13 mouse cellular contexts compared by ENCODE assay signal in genomic region chr6:30152649-30153048, GRCm38 (mm10).
DNase-seq lines count a peak whose midpoint lies in the region; ATAC-seq and TF ChIP-seq lines count a peak whose summit lies in the region.
"Had no signal": no experiment of that assay in that cellular context is flagged by ENCODE, and none has a peak within 500 bp of the region (broad histone marks: within the 10 kb centered on the region; RNA-seq: fewer than 3 reads in every experiment).

No protein-coding gene starts in this region.

- H3K9me3 ChIP-seq in stomach, embryonic 16.5 days (replicated peaks; ENCODE audit: control insufficient read depth, low read length): no peaks in the 10 kb centered on the region
- no peaks in the 10 kb centered on the region for H3K9me3 ChIP-seq in stomach, postnatal 0 days (ENCODE audit: control insufficient read depth, low read length)
- H3K9me3 ChIP-seq in hindbrain, embryonic 15.5 days: no peaks in the 10 kb centered on the region
- no peaks in the 10 kb centered on the region for H3K9me3 ChIP-seq in neural tube, embryonic 15.5 days (replicated peaks)
- H3K9me3 ChIP-seq: embryonic facial prominence, embryonic 13.5 days; G1E had no signal

- TF ChIP-seq CTCF in heart, adult 2 months (IDR thresholded peaks at IDR 0.05): no peak
- TF ChIP-seq CTCF in stomach, postnatal 0 days (IDR thresholded peaks at IDR 0.05; ENCODE audit: low read depth): no peak

- no peak for ATAC-seq in stomach, embryonic 16.5 days (ENCODE audit: insufficient read depth, low FRiP score)
- ATAC-seq in stomach, postnatal 0 days (ENCODE audit: low FRiP score, low TSS enrichment): no peak
- ATAC-seq in hindbrain, embryonic 15.5 days (ENCODE audit: low FRiP score, low read depth): peak; percentile 61
- ATAC-seq in neural tube, embryonic 15.5 days (ENCODE audit: low FRiP score): peak; percentile 76

- H3K4me1 ChIP-seq in heart, adult 2 months (ENCODE audit: control insufficient read depth, insufficient read depth, low read length): no peaks in the 10 kb centered on the region
- no peaks in the 10 kb centered on the region for H3K4me1 ChIP-seq in stomach, embryonic 16.5 days (ENCODE audit: control insufficient read depth, insufficient read depth, low read length)
- no peaks in the 10 kb centered on the region for H3K4me1 ChIP-seq in stomach, postnatal 0 days (replicated peaks; ENCODE audit: control insufficient read depth, insufficient read depth)
- peaks cover 8% of the 10 kb centered on the region for H3K4me1 ChIP-seq in hindbrain, embryonic 15.5 days (replicated peaks)
- H3K4me1 ChIP-seq in neural tube, embryonic 15.5 days: peaks cover 15% of the 10 kb centered on the region
- H3K4me1 ChIP-seq: embryonic facial prominence, embryonic 13.5 days had no signal

- TF ChIP-seq EP300 in heart, adult 2 months (IDR thresholded peaks at IDR 0.05; ENCODE audit: insufficient read depth, low read depth, low read length): no peak
- TF ChIP-seq EP300 in stomach, postnatal 0 days (optimal IDR thresholded peaks at IDR 0.05): no peak

- H3K4me3 ChIP-seq in heart, adult 2 months: no peak overlapping the region
- H3K4me3 ChIP-seq in stomach, embryonic 16.5 days (replicated peaks; ENCODE audit: low read length): no peak overlapping the region
- no peak overlapping the region for H3K4me3 ChIP-seq in stomach, postnatal 0 days (ENCODE audit: low read depth, low read length)
- H3K4me3 ChIP-seq in hindbrain, embryonic 15.5 days: no peak overlapping the region
- no peak overlapping the region for H3K4me3 ChIP-seq in neural tube, embryonic 15.5 days (replicated peaks)
- H3K4me3 ChIP-seq: embryonic facial prominence, embryonic 13.5 days had no signal

- no peak overlapping the region for H3K4me2 ChIP-seq in stomach, embryonic 16.5 days (ENCODE audit: low read depth, low read length)
- H3K4me2 ChIP-seq in stomach, postnatal 0 days (replicated peaks; ENCODE audit: low read depth): no peak overlapping the region
- H3K4me2 ChIP-seq in hindbrain, embryonic 15.5 days: no peak overlapping the region
- H3K4me2 ChIP-seq in neural tube, embryonic 15.5 days: no peak overlapping the region
- H3K4me2 ChIP-seq: embryonic facial prominence, embryonic 13.5 days had no signal

- H3K27me3 ChIP-seq in heart, adult 2 months (ENCODE audit: control insufficient read depth, insufficient read depth, low read length): no peaks in the 10 kb centered on the region
- H3K27me3 ChIP-seq in stomach, embryonic 16.5 days (ENCODE audit: control insufficient read depth, insufficient read depth, low read length): no peaks in the 10 kb centered on the region
- H3K27me3 ChIP-seq in stomach, postnatal 0 days (ENCODE audit: control insufficient read depth, insufficient read depth, low read length): no peaks in the 10 kb centered on the region
- H3K27me3 ChIP-seq in hindbrain, embryonic 15.5 days: no peaks in the 10 kb centered on the region
- no peaks in the 10 kb centered on the region for H3K27me3 ChIP-seq in neural tube, embryonic 15.5 days (replicated peaks)
- H3K27me3 ChIP-seq: embryonic facial prominence, embryonic 13.5 days had no signal

- intact Hi-C loops in heart, adult 2 months (cut with DNase I): no loop called here

- WGBS in heart, adult 2 months: 68% methylated on average over 10 of the region's 10 CpGs
- 47% methylated on average over 10 of the region's 10 CpGs for WGBS in stomach, embryonic 16.5 days
- 44% methylated on average over 10 of the region's 10 CpGs for WGBS in stomach, postnatal 0 days
- WGBS in hindbrain, embryonic 15.5 days: 39% methylated on average over 10 of the region's 10 CpGs
- WGBS in neural tube, embryonic 15.5 days: 29% methylated on average over 10 of the region's 10 CpGs

- no peak overlapping the region for H3K9ac ChIP-seq in heart, adult 2 months (ENCODE audit: low read depth, low read length)
- no peak overlapping the region for H3K9ac ChIP-seq in stomach, embryonic 16.5 days (ENCODE audit: low read length)
- H3K9ac ChIP-seq in stomach, postnatal 0 days (ENCODE audit: low read length): no peak overlapping the region
- H3K9ac ChIP-seq in hindbrain, embryonic 15.5 days: no peak overlapping the region
- no peak overlapping the region for H3K9ac ChIP-seq in neural tube, embryonic 15.5 days (replicated peaks)
- H3K9ac ChIP-seq: embryonic facial prominence, embryonic 13.5 days had no signal

- DNase-seq in heart, postnatal 4 days: peak; percentile 49
- no peak for DNase-seq in heart, adult 2 months
- DNase-seq in stomach, postnatal 0 days (ENCODE audit: low spot score): no peak
- DNase-seq in gastrocnemius, postnatal 4 days (ENCODE audit: low spot score in 2 of 2): no peak
- DNase-seq in right cerebral cortex, postnatal 4 days: no peak
- DNase-seq: cerebellum, adult 11 months; kidney, adult 18-20 months; right cerebral cortex, postnatal 14 days had no signal

- TF ChIP-seq POLR2A in heart, adult 2 months (IDR thresholded peaks at IDR 0.05; ENCODE audit: insufficient read depth, low read depth, low read length): no peak

- no peak overlapping the region for H3K27ac ChIP-seq in heart, adult 2 months
- peak overlapping the region; percentile 46; the same call in 1 of the 2 replicates for H3K27ac ChIP-seq in stomach, embryonic 16.5 days (ENCODE audit: low read length)
- no peak overlapping the region for H3K27ac ChIP-seq in stomach, postnatal 0 days (replicated peaks)
- H3K27ac ChIP-seq in hindbrain, embryonic 15.5 days (replicated peaks): no peak overlapping the region
- peak overlapping the region; percentile 66 for H3K27ac ChIP-seq in neural tube, embryonic 15.5 days (replicated peaks)
- H3K27ac ChIP-seq: embryonic facial prominence, embryonic 13.5 days had no signal

- no peaks in the 10 kb centered on the region for H3K36me3 ChIP-seq in heart, adult 2 months (ENCODE audit: control insufficient read depth, insufficient read depth, low read length)
- no peaks in the 10 kb centered on the region for H3K36me3 ChIP-seq in stomach, embryonic 16.5 days (ENCODE audit: control insufficient read depth, insufficient read depth, low read length)
- peaks cover 3% of the 10 kb centered on the region; the same call in 1 of the 2 replicates for H3K36me3 ChIP-seq in stomach, postnatal 0 days (ENCODE audit: control insufficient read depth, insufficient read depth, low read length)
- no peaks in the 10 kb centered on the region; the same call in 1 of the 2 replicates for H3K36me3 ChIP-seq in hindbrain, embryonic 15.5 days
- H3K36me3 ChIP-seq in neural tube, embryonic 15.5 days: no peaks in the 10 kb centered on the region

- no peaks in the 10 kb centered on the region for H3K79me2 ChIP-seq in heart, adult 2 months (replicated peaks; ENCODE audit: control insufficient read depth, insufficient read depth, low read length)

Comparison
In these comparisons a context has a peak if more than half of its experiments do, and no peak if none do; other contexts are left out.
1. H3K27ac ChIP-seq: peak in stomach, embryonic 16.5 days (single experiment) and neural tube, embryonic 15.5 days (single experiment); none in heart, adult 2 months (single experiment), stomach, postnatal 0 days (single experiment) and hindbrain, embryonic 15.5 days (single experiment).
2. ATAC-seq: peak in hindbrain, embryonic 15.5 days (single experiment) and neural tube, embryonic 15.5 days (single experiment); none in stomach, embryonic 16.5 days (single experiment) and stomach, postnatal 0 days (single experiment).